Mouse (Mus musculus) kidney, embryonic 15.5 days (tissue): ENCODE measurements around the gene Mif. TPM values are rescaled to one million over a fixed set of nuclear protein-coding genes. Genes with fewer than 3 reads are reported as not detected.

Experiments
- polyA plus RNA-seq: library from polyadenylated mRNA; unstranded; fragments of >200 nt; fragmentation: Nextera tagmentation; extraction: Ambion mirVana; gene quantifications from 2 replicates; pipeline ENCODE4 v1.2.1, GENCODE M21; 2015

Gene Mif
- polyA plus RNA-seq, 1 experiment from 2014 or later, result 2,032 TPM

Other genes with a start within 250 kb of the Mif start
- gene Susd2, start 216.2 kb downstream of the Mif start, polyA plus RNA-seq, result 16.5 and 22.6 TPM in 2 replicates
- gene Cabin1, start 95.9 kb downstream of the Mif start, polyA plus RNA-seq, result 35.1 and 37.8 TPM in 2 replicates
- 81.8 and 84.2 TPM in 2 replicates for gene Ddt, start 86.8 kb downstream of the Mif start, polyA plus RNA-seq
- gene Gm20441, start 79.3 kb downstream of the Mif start, polyA plus RNA-seq, result 0.40 TPM in 1 of 2 replicates, not detected in the other
- gene Gstt3, start 78.8 kb downstream of the Mif start, polyA plus RNA-seq, result 42.2 and 43.8 TPM in 2 replicates
- gene Gstt1, start 61.7 kb downstream of the Mif start, polyA plus RNA-seq, result 12.6 and 15.8 TPM in 2 replicates
- gene Gstt4, start 37.7 kb downstream of the Mif start, polyA plus RNA-seq, result not detected in 2 replicates
- gene Gstt2, start 22.8 kb downstream of the Mif start, polyA plus RNA-seq, result 38.2 and 39.6 TPM in 2 replicates
- gene Derl3, start 33.2 kb upstream of the Mif start, polyA plus RNA-seq, result 3.3 and 5.0 TPM in 2 replicates
- gene Smarcb1, start 61.4 kb upstream of the Mif start, polyA plus RNA-seq, result 219 and 239 TPM in 2 replicates
- 140 and 148 TPM in 2 replicates for gene Chchd10, start 72.9 kb upstream of the Mif start, polyA plus RNA-seq
- gene Mmp11, start 76.3 kb upstream of the Mif start, polyA plus RNA-seq, result 48.2 and 57.3 TPM in 2 replicates
- gene Gm867, start 80.4 kb upstream of the Mif start, polyA plus RNA-seq, result 0.30 and 1.0 TPM in 2 replicates
- 0.57 and 1.2 TPM in 2 replicates for gene Vpreb3, start 82.8 kb upstream of the Mif start, polyA plus RNA-seq
- 0.05 TPM in 1 of 2 replicates, not detected in the other for gene Gm5134, start 94.3 kb upstream of the Mif start, polyA plus RNA-seq
- gene Zfp280b, start 172.4 kb upstream of the Mif start, polyA plus RNA-seq, result 24.6 and 24.9 TPM in 2 replicates